Mouse (Mus musculus) urinary bladder, adult 18-20 months (tissue): ENCODE results near the gene Lrig3.
A peak's percentile ranks its signal among the peaks of the same experiment; 100 is the strongest.

Experiments used
- DNase-seq, 2 experiments: peaks; one replicate each; pipeline ENCODE4 v3.0.0; 2022; ENCODE audit warnings: low spot score in 2 of 2, mixed read lengths in 2 of 2

Gene Lrig3

DNA sequence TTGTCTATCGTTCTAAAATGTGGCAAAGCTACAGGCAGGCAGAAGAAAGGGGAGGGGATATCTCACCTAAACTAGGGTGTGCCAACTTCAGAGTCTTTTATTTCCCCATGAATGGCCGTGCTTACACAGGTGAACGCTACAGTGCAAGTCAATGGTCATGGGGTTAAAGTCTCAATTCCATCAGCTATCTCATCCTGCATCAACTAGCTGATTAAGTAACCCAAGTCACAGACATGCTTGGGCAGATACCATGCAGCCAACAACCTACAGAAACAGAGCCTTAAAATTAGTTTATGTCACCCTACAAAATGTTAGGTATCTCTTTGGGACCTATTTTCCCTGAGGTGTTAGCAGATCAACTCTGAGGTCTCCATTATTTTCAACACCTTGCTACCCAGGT is 1.3 kb upstream of the Lrig3 start:
- peak in 1 of 2 experiments; percentile 13 for DNase-seq

DNA sequence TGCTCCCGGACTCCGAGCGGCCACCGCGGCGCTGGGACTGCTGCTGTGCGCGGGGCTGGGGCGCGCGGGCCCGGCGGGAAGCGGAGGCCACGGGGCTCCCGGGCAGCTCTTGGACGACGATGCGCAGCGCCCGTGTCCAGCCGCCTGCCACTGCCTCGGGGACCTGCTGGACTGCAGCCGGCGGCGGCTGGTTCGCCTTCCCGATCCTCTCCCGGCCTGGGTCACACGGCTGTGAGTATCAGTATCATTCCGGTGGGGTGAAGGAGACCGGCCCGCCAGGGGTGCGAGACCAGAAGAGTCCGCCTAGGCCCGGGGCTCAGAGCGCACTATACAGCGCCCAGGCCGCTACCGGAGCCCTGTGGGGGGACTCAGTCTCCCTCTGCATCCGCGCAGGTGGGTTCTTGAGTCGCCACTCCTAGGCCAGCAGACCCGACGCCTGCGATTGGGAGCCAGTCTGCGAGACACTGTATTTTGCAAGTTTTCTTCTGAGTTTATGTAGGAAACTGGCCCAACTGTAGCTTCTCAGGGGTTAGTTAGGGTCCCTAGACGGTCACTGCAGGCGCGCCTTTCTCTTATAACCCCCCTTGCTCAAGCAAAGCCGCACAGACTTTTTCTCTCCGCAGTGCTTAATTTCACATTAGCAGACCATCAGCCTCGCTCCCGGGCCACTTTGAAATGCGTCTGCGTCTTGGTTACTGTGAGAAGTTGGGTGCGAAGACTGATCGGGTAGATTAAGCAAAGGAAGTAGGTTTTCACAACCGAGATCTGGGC is 698 bp downstream of the Lrig3 start:
- peak in 1 of 2 experiments; percentile 31 for DNase-seq

DNA sequence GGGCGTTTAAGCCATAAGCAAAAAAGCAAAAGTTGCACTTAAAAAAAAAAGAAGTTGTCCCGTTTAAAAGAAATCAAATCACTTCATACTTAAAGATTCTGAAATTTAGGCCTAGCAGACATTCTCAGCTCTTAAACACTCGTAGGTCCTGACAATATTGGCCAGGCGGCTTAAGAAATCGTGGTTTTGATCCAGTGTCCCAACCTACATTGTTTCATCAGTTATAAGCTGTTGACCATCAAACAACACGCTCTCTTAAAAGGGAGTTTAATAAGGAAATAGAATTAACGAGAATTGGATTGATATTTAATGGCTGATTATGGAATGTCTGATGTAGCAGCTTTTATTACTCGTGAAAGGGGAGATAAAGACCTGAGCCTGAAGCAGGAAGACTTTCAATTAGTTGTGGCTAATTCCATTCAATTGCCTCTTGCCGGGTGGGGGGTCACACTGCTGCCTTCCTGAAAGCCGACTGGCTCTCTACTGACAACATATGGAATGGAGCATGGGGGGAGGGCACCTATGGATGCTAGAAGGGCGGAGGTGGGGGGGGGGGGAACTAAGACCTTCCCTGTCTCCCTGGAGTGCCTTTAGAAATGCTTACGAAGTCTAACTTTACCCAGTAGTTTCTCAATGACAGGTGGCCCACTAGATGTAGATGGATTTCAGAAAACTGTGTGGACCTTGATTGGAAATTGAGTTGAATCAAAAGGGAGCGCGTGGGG is 1.6 kb downstream of the Lrig3 start:
- DNase-seq = no peak

DNA sequence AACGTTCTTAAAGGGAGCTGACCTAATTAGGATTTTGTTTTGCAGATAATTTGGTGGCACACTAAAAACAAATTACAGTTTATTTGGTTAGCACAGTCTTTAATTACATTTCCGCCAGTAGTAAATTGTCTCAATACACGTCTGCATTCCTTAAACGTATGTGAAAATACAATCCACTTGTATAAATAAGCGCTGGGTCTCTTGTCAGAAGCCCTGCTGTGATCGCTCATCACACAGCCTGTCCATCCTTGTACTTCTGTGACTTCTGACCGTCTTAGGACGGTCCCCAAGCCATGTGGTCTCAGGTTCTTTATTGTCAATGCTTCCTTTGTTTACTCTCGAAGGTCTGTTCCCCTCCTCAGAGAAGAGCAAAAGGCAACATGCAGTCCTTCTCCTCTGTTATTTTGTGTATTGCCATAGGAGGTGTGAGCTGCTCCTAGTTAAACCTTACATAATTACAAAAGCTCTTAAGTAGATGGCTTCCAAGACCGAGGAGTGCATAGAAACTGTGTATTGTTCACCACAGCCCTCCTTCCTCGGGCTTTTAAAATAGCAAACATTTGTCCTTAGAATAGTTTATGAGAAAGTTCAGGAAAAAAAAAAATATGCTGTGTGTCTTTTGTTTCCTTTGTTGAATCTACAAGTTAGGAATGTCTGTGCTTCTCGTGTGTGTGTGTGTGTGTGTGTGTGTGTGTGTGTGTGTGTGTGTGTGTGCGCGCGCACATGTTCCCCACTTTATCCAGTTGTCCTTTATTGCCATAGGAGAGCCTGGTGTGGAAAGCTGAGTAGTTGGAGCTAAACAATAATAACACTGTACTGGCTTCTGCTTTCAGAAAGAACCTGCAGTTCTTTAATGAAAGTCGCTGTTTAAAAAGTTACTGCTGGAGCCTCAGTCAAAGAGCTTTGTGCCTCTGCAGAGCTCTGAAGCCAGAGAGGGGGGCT is 2.5 kb downstream of the Lrig3 start:
- no peak for DNase-seq

DNA sequence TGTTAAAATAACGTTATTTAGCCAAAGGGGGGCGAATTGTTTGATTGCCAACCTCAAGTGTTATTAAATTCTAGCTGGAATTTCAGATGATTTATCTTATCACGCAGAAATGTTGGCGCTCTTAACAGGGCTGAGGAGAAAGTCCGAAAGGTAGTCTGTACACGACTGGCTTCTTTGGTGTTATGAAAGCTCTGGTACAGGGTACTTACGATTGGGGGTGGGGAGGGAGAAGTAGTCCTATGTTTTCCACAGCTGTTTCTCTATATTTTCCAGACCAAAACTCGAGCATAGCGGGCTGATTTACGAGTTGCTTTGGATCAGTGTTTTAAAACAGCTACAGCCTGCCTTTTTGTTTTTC is 3.1 kb downstream of the Lrig3 start:
- DNase-seq = no peak

DNA sequence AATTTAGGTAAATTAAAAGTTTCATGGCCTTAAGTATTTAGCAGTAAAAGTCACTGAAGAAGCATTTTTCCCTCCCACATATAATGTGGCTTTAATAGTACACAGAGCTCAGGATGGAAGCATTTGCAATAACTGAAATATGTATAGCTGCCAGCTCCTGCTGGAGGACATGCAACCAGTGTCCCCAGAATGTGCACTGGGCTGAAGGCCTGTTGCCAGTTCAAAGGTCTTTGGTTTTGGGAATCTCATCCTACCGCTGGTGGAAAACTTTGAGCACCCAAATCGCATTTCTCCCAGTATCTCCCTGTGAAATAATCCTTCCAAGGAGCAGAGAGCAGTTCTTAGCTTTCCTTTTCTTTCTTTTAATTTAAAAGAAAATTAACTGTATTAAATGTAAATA is 4.1 kb downstream of the Lrig3 start:
- no peak for DNase-seq

DNA sequence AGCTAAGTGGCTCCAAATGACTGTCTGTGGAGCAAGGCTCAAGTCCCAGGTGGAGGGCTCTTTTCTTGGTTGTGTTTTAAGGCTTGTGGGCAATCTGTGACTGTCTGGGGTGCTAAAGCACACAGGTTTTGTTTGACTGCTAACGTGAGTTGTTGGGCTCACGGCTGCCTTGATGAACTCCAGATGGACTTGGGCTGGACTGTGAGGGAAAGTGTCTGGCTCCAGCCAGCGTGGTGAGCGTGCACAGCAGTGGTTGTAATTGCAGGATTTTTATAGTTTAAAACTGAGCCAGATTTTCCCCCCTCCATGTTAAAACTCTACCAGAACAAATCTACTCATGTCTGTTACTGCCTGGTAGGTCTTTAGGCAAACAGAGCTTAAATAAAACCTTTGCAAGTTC is 4.5 kb downstream of the Lrig3 start:
- DNase-seq = peak in 1 of 2 experiments; percentile 9

DNA sequence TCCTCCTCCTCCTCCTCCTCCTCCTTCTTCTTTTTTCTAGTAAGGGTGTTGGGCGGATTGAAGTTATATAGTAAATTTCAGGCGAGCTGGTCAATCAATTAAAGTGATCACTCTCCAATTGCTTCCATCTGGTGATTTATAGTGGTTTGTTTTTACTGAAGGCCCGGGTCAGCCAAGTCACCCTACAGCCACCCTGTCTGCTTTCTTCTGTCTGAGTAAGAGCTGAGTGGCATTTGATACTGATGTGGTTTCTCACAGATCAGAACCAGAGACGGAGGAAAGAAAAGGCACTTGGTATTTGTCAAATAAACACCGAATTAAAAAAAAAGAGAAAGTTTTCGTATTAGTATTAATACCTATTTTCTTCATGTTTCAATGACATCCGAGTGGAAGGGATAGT is 7.8 kb downstream of the Lrig3 start:
- no peak for DNase-seq

DNA sequence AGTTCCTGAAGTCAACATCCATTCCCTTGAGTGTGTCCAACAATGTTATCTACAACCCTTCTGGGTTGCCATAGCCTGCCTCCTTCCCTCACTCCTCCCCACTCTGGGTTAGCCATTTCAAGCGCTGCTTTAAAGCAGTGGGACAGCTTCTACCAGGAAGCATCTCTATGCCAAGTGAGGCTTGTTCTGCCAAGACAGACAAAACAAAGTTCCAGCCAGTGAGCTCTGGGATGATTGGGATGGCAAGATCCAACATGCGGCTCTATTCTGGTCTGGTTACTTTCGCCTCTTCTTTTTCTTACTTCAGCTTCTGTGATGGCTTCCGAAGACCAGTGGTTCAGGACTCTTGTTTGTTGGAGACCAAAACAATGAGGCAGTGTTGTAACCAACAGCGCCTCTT is 16.0 kb downstream of the Lrig3 start:
- DNase-seq = no peak

DNA sequence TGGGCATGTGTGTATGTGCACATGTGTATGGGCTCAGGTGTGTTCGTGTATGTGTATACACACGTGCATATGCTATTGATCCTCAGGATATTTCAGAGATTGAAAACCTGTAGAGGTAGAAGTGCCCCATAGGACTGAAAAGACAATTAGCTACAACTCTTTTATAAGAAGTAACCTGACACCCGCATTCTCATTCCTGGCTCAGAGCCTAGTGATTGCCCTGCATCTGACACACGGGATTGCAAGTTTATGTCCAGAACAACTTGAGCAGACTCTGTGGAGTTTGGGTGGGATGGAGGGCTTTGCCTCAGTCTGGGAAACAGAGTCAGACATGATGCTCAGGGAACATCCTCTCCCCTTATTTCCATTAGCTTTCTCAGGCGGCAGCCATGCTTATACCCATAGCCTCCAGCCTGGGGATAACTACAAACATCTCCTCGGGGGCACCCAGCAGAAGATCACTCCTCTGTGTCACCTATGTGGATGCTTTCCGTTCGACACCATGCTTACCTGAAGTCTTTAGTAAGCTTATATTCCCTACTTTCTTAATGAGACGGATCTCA is 18.6 kb downstream of the Lrig3 start:
- no peak for DNase-seq

DNA sequence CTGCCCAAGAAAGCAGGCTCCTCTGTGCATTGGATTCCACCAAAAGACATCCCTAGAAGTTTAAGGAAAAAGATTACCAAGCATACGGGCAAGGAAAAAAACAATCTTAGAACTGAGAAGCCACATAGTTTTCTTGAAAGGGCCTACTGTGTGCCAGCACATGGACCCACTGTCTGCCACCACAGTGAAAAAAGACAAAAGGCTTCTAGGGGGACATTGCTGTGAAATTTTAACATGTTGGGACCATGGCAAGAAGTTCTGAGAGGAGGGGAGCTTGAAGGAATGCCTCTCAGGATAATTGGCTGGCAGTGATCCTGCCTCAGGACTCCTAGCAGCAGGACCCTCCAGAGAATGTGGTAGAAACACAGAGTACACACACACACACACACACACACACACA is 19.8 kb downstream of the Lrig3 start:
- no peak for DNase-seq

DNA sequence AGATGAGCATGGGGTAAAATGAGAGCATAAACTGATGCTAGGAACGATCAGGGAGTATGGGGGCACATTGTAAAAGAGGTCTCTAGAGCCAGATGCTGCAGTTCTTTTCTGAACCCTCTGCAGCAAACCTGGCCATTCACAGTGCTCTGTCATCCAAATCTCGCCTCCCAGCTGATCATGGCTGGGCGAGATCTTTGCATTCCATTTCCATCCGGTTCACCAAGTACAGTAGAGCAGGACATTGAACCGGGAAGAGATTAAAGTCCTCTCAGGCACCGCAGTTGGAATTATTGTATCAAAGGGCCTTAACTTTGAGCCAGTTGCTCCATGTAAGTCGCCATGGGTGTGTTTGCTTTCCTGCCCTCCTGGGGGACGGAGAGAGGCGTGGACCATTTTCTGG is 20.5 kb downstream of the Lrig3 start:
- DNase-seq = no peak

DNA sequence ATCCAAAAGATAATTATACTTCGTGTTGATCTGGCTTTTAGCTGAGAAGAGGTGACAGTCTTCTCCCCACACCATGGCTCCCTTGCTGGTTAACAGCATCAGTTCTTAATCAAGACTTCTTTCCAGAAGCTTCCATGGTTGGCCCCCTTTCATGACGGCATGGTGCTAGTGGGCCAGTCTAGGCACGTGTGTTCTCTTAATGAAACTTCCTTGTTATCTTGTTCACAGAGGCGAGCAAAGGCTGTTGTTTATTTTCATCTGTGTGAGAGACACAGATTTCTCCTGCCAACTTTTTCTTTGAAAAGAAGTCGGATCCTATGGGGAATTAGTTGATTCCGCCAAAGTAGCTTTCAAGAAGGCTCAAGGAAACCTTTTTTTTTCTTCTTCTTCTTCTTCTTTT is 21.3 kb downstream of the Lrig3 start:
- no peak for DNase-seq

DNA sequence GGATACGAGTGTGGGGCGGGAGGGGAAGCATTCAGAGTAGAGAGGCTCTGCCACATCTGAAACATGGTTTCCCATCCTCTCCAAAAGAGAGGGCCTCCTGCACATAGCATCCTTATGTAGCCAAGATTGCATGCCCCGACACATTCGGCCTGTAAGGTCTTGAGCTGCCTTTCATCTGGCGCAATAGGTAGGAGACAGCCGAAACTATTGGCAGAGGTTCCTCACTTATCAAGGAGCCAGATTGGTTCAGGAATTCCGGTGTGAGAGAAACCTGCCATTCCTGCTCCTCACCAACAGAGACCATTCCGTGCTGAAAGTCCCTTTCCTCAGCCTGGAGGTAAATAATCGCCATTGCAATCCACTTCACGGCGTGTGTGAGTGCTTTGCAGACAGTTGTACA is 22.1 kb downstream of the Lrig3 start:
- no peak for DNase-seq

DNA sequence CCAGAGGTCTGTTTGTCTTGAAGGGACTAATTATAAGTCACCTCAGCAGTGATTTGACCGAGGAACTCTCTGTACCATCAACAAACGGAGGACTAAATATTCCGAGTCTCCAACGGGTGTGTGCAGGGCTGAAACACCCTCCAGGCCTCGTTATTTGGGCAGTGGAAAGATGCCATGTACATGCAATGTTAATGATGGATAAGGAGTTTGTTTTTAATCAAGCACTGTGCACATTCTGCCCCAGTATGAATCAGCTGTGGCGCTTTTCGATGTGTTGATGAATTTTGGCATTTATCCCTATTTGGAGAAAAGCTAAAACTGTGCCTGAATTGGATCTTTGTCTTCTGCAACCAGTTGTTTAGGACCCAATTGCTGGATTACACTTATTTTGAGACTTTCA is 23.9 kb downstream of the Lrig3 start:
- no peak for DNase-seq

DNA sequence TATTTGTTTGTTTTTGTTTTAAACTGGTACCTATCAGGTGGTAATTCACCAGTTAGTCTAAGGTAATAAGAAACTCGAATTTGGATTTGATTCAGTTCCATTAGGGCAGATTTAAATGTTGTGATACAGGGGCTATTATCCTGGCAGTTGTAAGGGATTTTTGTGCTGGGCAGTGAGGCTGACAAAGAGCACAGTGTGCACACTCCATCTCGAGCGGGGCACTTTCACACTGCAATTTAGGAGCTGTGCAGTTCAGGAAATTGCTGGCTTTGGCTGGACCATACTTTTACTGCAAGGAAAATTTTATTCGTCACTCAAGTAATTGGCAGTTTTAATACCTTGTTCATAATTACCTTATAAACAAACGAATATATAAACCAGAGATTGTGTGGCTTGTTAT is 24.4 kb downstream of the Lrig3 start:
- no peak for DNase-seq

DNA sequence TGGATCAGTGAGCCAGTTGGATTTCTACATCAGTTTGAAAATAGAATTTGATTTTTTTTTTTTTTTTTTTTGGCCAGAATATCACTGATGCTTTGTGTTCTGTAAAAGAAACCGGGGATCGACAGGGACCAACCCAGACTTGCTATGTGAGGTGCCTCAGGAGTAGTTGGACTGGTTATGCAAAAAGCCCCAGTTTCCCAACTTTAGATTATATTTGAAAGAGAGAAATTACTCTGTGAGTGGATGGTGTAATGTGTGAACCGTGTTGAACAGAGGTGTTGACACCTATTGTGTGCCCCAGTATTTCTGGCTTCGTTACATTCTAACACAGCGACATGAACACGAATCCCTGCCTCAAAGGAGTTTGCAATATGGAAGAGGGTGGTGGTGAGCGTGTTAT is 25.9 kb downstream of the Lrig3 start:
- DNase-seq = no peak

DNA sequence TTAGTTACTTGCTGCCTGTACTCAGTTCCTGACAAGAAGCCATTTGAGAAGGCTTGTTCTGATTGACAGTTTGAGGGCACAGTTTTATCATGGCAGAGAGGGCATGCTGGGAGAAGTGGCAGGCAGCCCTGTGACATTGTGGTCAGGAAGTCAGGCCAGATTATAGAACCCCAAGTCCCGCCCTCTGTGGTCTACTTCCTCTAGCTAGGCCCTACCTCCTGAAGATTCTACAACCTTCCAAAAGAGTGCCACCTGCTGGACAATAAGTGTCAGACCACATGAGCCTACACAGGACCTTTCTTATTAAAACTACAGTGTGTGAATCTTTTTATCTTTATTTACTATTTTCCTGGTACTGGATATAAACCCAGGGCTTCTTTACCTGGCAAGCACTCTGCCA is 28.9 kb downstream of the Lrig3 start:
- DNase-seq = peak; percentile 4 to 16

DNA sequence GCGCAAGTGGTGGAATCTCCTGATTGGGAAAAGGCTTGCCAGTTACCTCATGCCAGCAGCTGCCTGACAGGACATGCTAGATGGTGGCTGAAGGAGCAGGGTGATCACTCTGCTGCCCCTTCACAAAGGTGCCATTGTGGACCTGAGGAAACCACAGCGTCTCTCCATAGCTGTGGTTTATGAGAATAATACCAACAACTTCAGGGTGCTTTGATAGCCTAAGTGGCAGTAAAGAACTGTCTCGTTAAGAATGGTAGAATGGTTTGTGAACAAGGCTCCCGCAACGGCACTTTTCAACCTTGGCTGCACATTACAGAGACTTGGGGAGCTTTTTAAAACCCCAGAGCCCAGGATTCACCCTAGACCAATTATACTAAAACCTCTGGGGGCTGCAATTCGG is 29.7 kb downstream of the Lrig3 start:
- no peak for DNase-seq

DNA sequence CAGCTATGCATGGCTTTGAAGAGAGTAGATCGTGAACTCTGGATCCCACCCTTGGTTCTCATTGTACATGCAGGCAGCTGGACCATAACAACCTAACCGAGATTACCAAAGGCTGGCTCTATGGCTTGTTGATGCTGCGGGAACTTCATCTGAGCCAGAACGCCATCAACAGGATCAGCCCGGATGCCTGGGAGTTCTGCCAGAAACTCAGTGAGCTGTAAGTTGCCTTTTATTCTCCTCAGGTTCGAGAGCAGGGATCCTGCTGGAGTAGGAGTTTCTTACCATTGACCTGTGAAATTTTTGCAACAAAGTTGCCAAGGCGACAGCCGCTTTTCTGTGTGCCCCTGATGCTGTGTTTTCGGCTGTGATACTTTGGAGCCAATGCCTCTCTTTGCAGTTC is 31.0 kb downstream of the Lrig3 start:
- DNase-seq = no peak

DNA sequence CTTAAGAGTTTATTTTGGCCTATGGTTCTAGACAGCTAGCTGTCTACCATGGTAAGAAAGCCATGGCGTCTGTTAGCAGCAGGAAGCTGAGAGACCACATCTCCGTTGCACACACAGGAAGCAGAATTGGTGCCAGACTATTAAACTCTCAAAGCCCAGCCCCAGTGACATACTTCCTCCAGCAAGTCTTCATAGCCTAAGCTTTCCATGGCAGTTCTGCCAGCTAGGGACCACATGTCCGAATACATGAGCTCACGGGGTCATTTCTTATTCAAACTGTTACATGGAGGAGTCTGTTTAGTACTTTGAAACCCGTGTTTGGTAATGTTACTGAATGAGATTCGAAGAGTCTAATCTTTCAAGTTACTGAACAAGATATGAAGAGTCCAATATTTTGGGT is 33.6 kb downstream of the Lrig3 start:
- DNase-seq = no peak

DNA sequence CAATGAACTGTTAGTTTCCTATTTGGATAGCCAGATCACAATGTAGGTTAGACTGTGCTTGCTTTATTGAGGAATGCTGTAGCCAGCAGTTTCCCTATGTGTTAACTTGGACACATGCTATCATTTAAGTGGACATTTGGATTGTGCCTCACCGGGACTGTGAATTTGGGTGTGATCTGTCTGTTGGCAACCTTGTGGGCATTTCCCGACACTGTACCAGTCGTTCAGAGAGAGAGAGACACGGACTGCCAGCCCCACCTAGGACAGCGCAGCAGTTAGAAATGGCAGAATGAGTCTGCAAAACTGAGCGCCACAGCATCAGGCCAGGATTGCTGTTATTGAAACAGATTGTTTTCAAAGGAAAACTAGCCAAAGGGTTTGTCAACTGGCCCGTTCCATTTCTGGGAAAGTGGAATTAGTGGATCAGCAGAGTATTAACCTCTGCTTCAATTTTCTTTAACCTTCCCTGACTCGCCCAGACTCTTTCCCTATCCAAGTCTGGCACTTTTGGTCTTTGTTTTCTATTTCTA is 35.0 kb downstream of the Lrig3 start:
- peak in 1 of 2 experiments; percentile 10 for DNase-seq
